Mouse (Mus musculus): ENCODE results near the gene Nrg3. TPM values are rescaled to one million over a fixed set of nuclear protein-coding genes. Genes with fewer than 3 reads are reported as not detected.
"Not testable (repeated sequence)": the region's sequence is repeated elsewhere in the genome, so short reads cannot be mapped to it uniquely, and the experiment has no call there.

The Nrg3 gene
- polyA plus RNA-seq, 1 experiment from 2014 or later: not detected

- ATAC-seq: no peak
Measured at GRCm38 (mm10) chr14:38340967-38341366, 1131.9 kb downstream of the Nrg3 start.

GRCm38 (mm10) chr14:38322841-38323240, 1150.0 kb downstream of the Nrg3 start:
- H3K4me1 ChIP-seq (ENCODE audit: insufficient read depth); H3K27me3 ChIP-seq (ENCODE audit: insufficient read depth, low read length); H3K36me3 ChIP-seq (replicated peaks; ENCODE audit: insufficient read depth, low read length); H3K4me3 ChIP-seq (ENCODE audit: low read depth, low read length); H3K9me3 ChIP-seq (ENCODE audit: low read length); ATAC-seq; H3K4me2 ChIP-seq (ENCODE audit: low read depth, low read length); H3K9ac ChIP-seq (replicated peaks); H3K27ac ChIP-seq (ENCODE audit: low read depth); DNase-seq: not testable (repeated sequence)
- 62% methylated on average over 1 of the region's 1 CpGs for WGBS (ENCODE audit: insufficient replicate concordance)

More at GRCm38 (mm10) chr14:38340967-38341366, 1131.9 kb downstream of the Nrg3 start:
- Histone ChIP-seq H3K27me3 (ENCODE audit: insufficient read depth, low read length) (no peaks in the 10 kb centered on the region), H3K9me3 (ENCODE audit: low read length) (no peaks in the 10 kb centered on the region), H3K4me3 (ENCODE audit: low read depth, low read length) (no peak overlapping the region), H3K36me3 (replicated peaks; ENCODE audit: insufficient read depth, low read length) (no peaks in the 10 kb centered on the region), H3K4me1 (ENCODE audit: insufficient read depth) (no peaks in the 10 kb centered on the region), H3K4me2 (ENCODE audit: low read depth, low read length) (no peak overlapping the region), H3K9ac (replicated peaks) (no peak overlapping the region), H3K27ac (ENCODE audit: low read depth) (no peak overlapping the region)
- no peak for DNase-seq
- no peak for TF ChIP-seq CTCF (IDR thresholded peaks at IDR 0.05; ENCODE audit: low read depth)
- TF ChIP-seq EP300 (IDR thresholded peaks at IDR 0.05; ENCODE audit: low read depth): no peak

- WGBS (ENCODE audit: insufficient replicate concordance): 84% methylated on average over 1 of the region's 1 CpGs
- Histone ChIP-seq H3K36me3 (replicated peaks; ENCODE audit: insufficient read depth, low read length) (no peaks in the 10 kb centered on the region), H3K4me1 (ENCODE audit: insufficient read depth) (no peaks in the 10 kb centered on the region), H3K9ac (replicated peaks) (no peak overlapping the region), H3K27me3 (ENCODE audit: insufficient read depth, low read length) (no peaks in the 10 kb centered on the region), H3K4me2 (ENCODE audit: low read depth, low read length) (no peak overlapping the region), H3K4me3 (ENCODE audit: low read depth, low read length) (no peak overlapping the region), H3K27ac (ENCODE audit: low read depth) (no peak overlapping the region), H3K9me3 (ENCODE audit: low read length) (no peaks in the 10 kb centered on the region)
- DNase-seq: no peak
- ATAC-seq: no peak
- TF ChIP-seq EP300 (IDR thresholded peaks at IDR 0.05; ENCODE audit: low read depth) (no peak), CTCF (IDR thresholded peaks at IDR 0.05; ENCODE audit: low read depth) (no peak)
Measured at GRCm38 (mm10) chr14:38320619-38321340, 1152.1 kb downstream of the Nrg3 start.

Small RNA genes within 50 kb of the gene (microRNA-seq; reads per million reads assigned to microRNA genes)
- not detected for gene Gm27332

Measured in liver, postnatal 0 days (tissue).